In genomic region chr7:78925680-78926079, GRCm38 (mm10) we compare ENCODE assay signal across 13 mouse cellular contexts.
"Had no signal": no experiment of that assay in that cellular context is flagged by ENCODE, and none has a peak within 500 bp of the region (broad histone marks: within the 10 kb centered on the region; RNA-seq: fewer than 3 reads in every experiment).

No protein-coding gene starts in this region.

- H3K27me3 ChIP-seq: midbrain, embryonic 15.5 days; neural tube, embryonic 12.5 days had no signal

- H3K36me3 ChIP-seq: liver, embryonic 13.5 days; midbrain, embryonic 15.5 days; neural tube, embryonic 12.5 days had no signal

- H3K9ac ChIP-seq: liver, embryonic 13.5 days; liver, postnatal 0 days; midbrain, embryonic 15.5 days; neural tube, embryonic 12.5 days had no signal

- DNase-seq: kidney, adult 11 months; kidney, adult 9 months; kidney, postnatal 36 days; liver; liver, embryonic 13.5 days; liver, postnatal 0 days; lung, postnatal 36 days; thymus, postnatal 14 days had no signal

- H3K27ac ChIP-seq: kidney, postnatal 0 days; layer of hippocampus, adult 2 months; liver, embryonic 13.5 days; midbrain, embryonic 15.5 days; neural tube, embryonic 12.5 days; stomach, postnatal 0 days had no signal

- H3K4me2 ChIP-seq: liver, embryonic 13.5 days; midbrain, embryonic 15.5 days; neural tube, embryonic 12.5 days had no signal

- H3K9me3 ChIP-seq: liver, embryonic 13.5 days; midbrain, embryonic 15.5 days; neural tube, embryonic 12.5 days had no signal

- H3K4me3 ChIP-seq: layer of hippocampus, adult 2 months; liver, embryonic 13.5 days; midbrain, embryonic 15.5 days; neural tube, embryonic 12.5 days had no signal

- ATAC-seq: liver, postnatal 0 days; midbrain, embryonic 15.5 days had no signal

- H3K4me1 ChIP-seq: midbrain, embryonic 15.5 days; neural tube, embryonic 12.5 days had no signal
